Mouse (Mus musculus) megakaryocyte progenitor cell, adult 5-6 weeks (primary cell): Measurements from ENCODE around the gene Zfp62. TPM values are rescaled to one million over a fixed set of nuclear protein-coding genes. Genes with fewer than 3 reads are reported as not detected.

ENCODE experiments used
- ATAC-seq: replicated peaks from 2 replicates; pipeline ENCODE4 v1.8.0; 2016; ENCODE audit warnings: mild to moderate bottlenecking, moderate TSS enrichment, inconsistent platforms; ENCODE audit not compliant: poor library complexity
- total RNA-seq, 2 experiments: library from RNA; stranded (forward) in 1 of 2; stranded (reverse) in 1 of 2; fragments of 157-497, 149-512 nt in 1 of 2; fragments of 200-1000 nt in 1 of 2; gene quantifications; 2 replicates each; pipeline versions ENCODE4 v1.2.3 to v1.2.4; 2015 to 2017

Gene Zfp62
- total RNA-seq, 2 experiments from 2014 or later, result 71.0 to 78.4 TPM

GRCm38 (mm10) chr11:49247255-49247654 is 44.2 kb downstream of the Zfp62 start:
- ATAC-seq, result no peak

DNA sequence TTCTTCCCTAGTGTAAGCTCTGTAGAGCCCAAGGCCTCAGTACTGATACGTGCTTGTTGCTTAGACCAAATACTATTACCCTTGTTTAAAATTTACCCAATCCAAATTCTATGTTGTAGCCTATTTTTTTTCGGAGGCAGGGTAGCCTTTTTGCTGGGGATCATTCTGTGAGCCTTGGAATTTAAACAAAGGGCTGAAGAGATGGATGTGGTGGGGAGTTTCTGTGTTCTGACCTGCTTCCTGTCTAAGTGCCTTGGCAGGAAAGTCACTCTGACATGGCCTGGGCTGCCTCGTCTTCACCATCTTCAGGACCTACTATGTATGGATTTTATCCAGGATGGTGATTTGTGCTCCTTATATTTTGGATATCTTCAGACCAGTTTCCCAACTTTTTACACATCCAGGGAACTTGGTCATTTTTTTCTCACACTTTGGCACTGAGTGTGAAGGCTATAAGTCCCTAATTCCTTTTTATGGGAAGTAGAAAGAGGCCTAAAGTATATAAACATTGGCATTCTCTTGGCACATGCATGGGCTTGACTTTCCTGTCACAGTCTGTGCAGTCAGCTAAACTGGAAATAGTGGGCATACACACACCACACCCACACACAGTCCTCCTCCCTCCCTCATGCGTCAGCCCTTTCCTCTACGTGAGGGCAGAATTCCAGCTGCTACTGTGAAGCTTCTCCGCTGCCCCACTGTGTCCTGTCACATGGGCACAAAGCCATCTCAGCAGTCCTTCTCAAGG is 45.3 kb downstream of the Zfp62 start:
- no peak for ATAC-seq

DNA sequence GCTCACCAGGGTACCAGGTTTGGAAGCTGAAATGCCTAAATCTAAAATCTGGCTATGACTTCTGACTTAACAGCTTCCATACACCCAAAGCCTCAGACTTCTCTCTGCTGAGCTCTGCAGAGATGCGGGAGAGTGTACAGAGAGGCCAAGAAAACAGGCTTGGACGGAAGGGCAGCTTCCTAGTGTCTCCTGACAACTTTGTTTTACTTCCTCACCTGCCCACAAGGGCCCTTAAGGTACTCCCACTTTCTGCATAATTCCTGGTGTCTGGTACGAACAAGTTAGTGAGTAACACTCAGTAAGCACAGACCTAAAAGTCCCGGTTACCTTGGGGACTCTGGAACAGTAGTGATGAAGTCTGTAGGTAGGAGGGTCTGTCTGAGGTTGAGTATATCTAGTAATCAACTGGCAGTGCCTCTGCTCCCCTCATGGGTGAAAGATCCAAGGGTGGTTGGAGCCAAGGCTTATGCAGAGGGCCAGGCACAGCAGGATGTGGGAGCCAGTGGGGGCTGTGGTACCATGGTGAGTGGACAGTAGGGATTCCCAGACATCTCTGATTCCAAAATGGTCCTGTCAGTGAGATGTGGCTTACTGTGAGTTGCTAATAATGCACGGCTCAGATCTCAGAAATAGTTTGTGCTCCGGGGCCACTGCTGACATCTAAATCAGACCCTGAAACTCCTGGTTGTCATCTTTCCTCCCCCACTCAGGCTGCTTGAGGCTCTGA is 46.0 kb downstream of the Zfp62 start:
- ATAC-seq, result no peak

- peak; percentile 49 for ATAC-seq
Measured at GRCm38 (mm10) chr11:49249811-49250421, 46.8 kb downstream of the Zfp62 start.

DNA sequence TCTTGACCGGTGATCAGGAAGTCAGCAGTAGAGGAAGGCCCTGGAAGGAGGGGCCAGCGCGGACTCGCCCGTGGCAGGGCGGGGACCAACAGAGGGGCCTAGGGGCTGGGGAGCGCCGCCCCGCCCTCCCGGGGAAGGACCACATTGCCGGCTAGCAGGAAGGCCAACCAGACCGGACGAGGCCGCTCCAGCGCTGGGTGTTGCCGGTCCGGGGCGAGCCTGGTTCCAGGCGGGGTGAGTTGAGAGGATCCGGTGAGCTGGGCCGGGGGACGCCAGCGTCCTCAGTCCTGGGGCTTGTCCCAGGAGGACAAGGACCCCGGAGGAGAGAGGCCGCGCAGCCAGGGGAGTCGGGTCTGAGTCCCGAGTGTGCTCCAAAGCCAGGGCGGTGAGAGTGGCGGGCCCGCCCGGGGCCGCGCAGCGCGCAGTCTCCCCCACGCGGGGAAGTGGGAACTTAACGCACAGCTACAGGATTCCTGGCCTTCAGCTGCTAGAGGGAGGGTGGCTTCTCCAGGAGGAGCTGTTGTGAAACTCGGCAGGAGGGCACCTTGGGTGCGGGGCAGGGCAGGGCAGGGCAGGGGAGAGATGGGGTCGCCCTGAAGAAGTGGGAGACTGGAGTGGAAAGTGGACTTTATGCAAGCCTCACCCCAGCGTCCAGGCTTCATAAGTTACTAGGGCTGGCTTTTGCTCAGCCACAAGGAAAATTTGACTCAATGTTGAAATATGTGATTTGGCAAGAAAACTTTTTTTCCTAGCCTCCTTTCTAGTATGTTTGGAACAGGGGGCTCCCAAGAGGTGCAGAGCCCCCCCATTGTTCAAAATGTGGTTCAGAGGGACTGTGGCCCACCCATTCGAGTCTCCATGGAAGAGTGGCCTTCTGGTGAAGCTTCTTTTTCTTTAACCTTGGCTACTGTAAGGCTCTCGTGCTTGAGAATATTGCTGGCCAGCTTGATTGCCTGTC is 47.6 kb downstream of the Zfp62 start:
- ATAC-seq, result peak; percentile 63

DNA sequence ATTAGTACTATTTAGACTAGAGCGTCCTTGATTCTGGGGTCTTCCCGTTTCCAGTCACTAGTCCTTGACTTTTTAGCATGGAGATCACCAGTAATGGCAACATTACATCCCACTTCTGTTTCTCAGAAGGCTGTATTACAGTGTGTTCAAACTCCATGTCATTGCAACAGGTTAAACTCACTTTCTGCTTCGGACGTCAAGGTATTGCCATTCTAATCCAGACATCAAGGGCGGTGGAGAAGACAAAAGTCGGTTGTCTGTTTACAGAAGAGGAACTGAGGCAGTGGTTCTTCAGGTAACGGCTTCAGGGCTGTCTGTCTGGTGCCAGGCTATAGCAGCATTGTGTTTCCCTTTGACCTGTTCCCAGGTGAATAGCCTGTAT is 48.3 kb downstream of the Zfp62 start:
- no peak for ATAC-seq

- ATAC-seq, result peak; percentile 11
Measured at GRCm38 (mm10) chr11:49252048-49252447, 49.0 kb downstream of the Zfp62 start.

DNA sequence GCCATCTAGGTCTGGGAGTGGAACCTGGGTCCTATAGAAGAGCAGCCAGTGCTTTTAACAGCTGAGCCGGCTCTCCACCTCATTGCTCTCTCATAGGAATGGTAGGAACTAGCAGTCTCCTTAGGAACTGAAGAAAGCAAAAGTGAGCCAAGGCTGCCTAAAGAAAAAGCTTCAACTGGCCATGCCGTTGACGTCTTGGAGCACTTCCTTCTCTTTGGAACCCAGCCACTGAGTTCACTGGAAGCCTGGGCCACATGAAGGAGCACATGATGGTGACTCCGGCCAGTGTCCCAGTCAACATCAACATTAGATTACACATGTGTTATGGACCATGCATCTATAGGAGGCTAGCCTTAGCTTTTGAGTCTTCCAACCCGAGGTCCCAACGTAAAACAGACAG is 49.9 kb downstream of the Zfp62 start:
- no peak for ATAC-seq

DNA sequence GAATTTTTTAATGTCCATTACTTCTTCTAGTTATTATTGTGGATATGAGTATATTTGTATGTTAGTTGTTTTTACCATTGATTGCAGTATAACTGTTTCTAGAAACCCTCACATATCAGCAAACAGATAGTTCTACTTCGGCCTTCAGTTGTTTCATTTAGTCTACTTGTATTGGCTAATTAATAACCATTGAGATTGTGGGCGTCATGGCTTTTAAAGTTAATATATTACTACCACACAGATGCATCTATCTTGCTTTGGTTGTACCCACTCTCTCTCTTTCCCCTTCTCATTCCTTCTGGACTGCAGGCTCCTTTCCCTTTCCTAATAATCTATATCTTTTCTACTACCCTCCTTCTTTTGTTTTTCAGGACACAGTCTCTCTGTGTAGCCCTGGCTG is 56.2 kb downstream of the Zfp62 start:
- ATAC-seq, result no peak

GRCm38 (mm10) chr11:49259829-49260228 is 56.7 kb downstream of the Zfp62 start:
- ATAC-seq, result no peak

GRCm38 (mm10) chr11:49260598-49261312 is 57.7 kb downstream of the Zfp62 start:
- ATAC-seq, result no peak

DNA sequence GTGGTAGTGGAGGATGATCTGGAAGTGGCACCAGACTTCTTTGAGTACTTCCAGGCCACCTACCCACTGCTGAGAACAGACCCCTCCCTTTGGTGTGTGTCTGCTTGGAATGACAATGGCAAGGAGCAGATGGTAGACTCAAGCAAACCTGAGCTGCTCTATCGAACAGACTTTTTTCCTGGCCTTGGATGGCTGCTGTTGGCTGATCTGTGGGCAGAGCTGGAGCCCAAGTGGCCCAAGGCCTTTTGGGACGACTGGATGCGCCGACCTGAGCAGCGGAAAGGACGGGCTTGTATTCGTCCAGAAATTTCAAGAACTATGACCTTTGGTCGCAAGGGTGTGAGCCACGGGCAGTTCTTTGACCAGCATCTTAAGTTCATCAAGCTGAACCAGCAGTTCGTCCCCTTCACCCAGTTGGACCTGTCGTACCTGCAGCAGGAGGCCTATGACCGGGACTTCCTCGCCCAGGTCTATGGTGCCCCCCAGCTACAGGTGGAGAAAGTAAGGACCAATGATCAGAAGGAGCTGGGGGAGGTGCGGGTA is 58.3 kb downstream of the Zfp62 start:
- ATAC-seq, result no peak

DNA sequence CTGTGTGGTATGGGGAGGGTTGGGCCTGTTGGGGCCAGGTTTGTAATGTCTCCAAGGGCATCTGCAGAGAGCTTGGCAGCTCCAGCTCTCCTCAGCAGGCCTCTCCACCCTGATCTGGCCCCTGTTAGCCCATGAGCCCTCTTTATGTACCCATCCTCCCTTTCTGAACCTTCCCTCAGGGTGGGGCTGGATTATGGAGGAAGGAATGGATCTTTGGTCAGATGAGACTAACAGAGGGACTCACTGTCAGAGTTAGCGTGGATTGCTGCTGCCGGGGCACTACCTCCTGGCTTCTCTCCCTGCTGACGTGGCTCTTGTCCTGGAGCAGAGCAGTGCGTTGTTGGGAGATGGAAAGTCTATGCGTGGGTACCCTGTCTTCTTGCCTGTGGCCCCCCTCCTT is 59.2 kb downstream of the Zfp62 start:
- no peak for ATAC-seq

DNA sequence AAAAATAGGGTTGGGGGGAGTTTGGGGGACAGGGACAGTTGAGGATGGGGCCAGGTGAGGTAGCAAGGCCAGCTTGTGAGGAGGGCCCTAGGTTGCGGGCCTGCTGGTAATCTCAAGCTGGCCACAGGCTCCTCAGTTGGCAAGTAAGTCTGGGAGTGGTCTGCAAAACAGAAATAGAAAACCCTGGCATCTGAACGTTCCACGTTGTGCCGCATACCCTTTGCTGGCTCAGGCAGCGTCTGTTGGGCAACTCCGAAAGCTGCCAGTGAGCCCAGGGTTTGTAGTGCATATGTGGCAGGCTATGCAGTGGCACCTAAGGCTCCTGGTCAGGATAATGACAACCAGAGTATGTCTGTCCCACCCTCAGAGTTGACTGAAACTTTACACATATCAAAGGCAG is 60.1 kb downstream of the Zfp62 start:
- ATAC-seq, result no peak

DNA sequence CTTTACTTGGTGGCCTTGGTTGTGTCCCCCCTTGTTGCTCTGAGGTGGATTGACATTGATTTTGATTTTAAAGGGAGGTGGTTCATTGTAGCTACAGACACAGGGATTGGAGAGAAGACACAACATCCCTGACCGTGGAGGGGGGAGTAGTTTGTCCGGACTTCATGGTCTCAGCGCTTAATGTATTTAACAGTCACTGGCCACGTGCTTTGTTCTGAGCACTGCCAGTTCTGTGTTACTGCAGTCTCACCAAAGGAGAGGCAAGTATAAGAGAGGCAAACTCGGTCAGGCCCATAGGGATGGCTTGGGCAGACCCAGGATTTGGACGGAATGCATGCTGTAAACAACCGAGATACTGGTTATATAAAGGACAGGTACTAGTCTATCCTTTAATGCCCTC is 61.0 kb downstream of the Zfp62 start:
- ATAC-seq, result no peak

GRCm38 (mm10) chr11:49264622-49265021 is 61.5 kb downstream of the Zfp62 start:
- no peak for ATAC-seq

DNA sequence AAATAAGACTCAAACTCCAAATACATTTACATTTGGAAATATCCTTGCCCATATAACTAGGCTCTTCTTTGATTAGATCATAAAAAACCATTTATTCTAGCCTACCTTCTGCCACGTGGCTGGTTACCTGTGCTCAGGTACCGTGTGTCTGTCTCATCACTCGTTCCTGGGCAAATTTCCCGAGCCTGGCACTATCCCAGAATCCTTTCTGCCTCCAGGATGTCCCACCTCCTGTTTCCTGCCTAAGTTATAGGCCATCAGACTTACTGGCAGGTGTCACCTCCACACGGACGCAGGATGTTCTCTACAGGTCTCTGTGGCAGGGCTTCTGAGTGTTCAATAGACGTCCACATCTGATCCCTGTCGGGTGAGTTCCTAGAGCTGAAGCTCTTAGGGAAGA is 62.0 kb downstream of the Zfp62 start:
- ATAC-seq, result no peak

DNA sequence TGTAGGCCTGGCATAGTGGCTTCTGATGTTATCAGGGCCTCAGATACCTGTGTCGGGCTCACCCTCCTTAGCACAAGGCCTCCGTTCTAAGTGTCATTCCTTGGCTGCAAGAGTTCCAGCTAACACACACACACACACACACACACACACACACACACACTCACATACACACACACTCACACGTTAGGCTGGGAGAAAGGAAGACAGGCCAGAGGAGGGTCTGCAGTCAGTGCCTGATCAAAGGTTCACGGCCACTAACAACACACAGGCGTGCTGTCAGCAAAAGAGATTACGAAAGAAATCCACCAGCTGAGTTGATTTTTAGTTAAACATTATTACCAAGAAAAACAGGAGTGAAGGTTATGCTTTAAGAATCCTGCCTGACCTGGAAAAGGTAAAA is 63.6 kb downstream of the Zfp62 start:
- no peak for ATAC-seq

DNA sequence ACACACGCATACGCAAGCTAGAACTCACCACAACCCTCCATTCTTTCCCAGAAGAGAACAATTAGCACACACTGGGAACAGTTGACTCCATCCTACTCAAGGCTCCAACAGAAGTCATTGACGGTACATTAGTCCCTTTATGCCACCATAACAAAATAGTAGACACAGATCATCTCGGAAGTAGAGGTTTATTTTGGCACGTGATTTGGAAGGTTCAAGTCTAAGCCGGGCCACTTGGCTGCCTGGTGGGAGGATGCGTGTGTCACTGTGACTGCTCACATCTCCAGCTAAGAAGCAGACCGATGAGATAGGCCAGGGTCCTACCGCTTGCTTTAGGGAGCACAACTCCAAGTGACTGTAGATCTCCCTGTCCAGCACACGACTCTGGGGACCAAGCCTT is 64.2 kb downstream of the Zfp62 start:
- no peak for ATAC-seq

DNA sequence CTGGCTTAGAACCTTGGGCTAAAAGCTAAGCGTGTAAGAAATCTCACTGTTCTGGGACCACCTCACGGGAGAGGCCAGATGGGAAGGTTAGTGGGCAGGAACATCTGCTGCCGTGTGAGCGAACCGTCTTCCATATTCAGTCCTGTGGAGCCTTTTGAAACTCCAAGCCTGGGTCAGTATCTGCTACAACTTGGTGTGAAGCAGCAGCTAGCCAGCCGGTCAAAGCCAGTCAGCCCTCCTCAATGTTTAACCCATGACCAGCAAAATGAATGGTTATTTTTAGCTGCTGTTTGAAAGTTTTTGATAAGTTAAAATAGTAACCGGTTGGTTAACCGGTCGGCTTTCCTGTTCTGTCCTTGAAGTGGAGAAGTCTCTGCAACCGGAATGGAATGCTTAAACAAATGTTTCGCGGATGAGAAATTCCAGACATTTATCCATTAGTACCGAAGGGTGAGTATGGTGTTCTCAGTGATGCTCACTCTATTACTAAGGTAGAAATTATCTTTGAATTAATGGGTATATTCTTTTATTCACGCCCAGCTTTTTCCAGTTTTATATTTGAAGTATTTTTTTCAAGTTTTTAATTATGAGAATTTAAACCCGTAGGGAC is 65.0 kb downstream of the Zfp62 start:
- no peak for ATAC-seq
